ENCODE assay signal across 12 mouse cellular contexts in genomic region chr2:158273646-158274045, GRCm38 (mm10). TPM values are rescaled to one million over a fixed set of nuclear protein-coding genes. Genes with fewer than 3 reads are reported as not detected.
DNase-seq lines count a peak whose midpoint lies in the region; ATAC-seq lines count a peak whose summit lies in the region.
"Had no signal": no experiment of that assay in that cellular context is flagged by ENCODE, and none has a peak within 500 bp of the region (broad histone marks: within the 10 kb centered on the region; RNA-seq: fewer than 3 reads in every experiment).

No protein-coding gene starts in this region.

- H3K9me3 ChIP-seq in neural tube, embryonic 13.5 days, result no peaks in the 10 kb centered on the region
- no peaks in the 10 kb centered on the region for H3K9me3 ChIP-seq in midbrain, embryonic 14.5 days (ENCODE audit: control insufficient read depth, low read length)
- H3K9me3 ChIP-seq: heart, embryonic 15.5 days had no signal

- no peak overlapping the region for H3K4me3 ChIP-seq in neural tube, embryonic 13.5 days
- H3K4me3 ChIP-seq in midbrain, embryonic 14.5 days (replicated peaks; ENCODE audit: low read depth, low read length), result no peak overlapping the region
- H3K4me3 ChIP-seq: heart, embryonic 15.5 days had no signal

- H3K27ac ChIP-seq in neural tube, embryonic 13.5 days (replicated peaks), result peak overlapping the region; percentile 70
- no peak overlapping the region for H3K27ac ChIP-seq in midbrain, embryonic 14.5 days (replicated peaks; ENCODE audit: low read depth, low read length)
- H3K27ac ChIP-seq: heart, embryonic 15.5 days had no signal

- WGBS in neural tube, embryonic 13.5 days, result 28% methylated on average over 2 of the region's 2 CpGs
- 29% methylated on average over 2 of the region's 2 CpGs for WGBS in midbrain, embryonic 14.5 days

- peak; percentile 20 for DNase-seq in CD4-positive, CD25-positive, alpha-beta regulatory T cell, adult 2 months (ENCODE audit: low read depth, low spot score)
- DNase-seq in neural tube, embryonic 10.5 days (ENCODE audit: extremely low spot score, low spot score), result no peak
- DNase-seq in midbrain, embryonic 14.5 days, result peak; percentile 33
- DNase-seq in frontal cortex, postnatal 25 days (ENCODE audit: low spot score in 2 of 2), result no peak
- no peak for DNase-seq in heart, postnatal 25 days (ENCODE audit: low spot score)

- H3K36me3 ChIP-seq in neural tube, embryonic 13.5 days, result no peaks in the 10 kb centered on the region
- H3K36me3 ChIP-seq in midbrain, embryonic 14.5 days (ENCODE audit: control insufficient read depth, insufficient read depth, low read length), result no peaks in the 10 kb centered on the region
- H3K36me3 ChIP-seq: heart, embryonic 15.5 days had no signal

- peaks cover 10% of the 10 kb centered on the region for H3K4me1 ChIP-seq in neural tube, embryonic 13.5 days (replicated peaks)
- H3K4me1 ChIP-seq in midbrain, embryonic 14.5 days (ENCODE audit: control insufficient read depth, insufficient read depth, low read length), result no peaks in the 10 kb centered on the region
- H3K4me1 ChIP-seq: heart, embryonic 15.5 days had no signal

- no peak overlapping the region for H3K4me2 ChIP-seq in neural tube, embryonic 13.5 days
- H3K4me2 ChIP-seq in midbrain, embryonic 14.5 days (ENCODE audit: low read length), result no peak overlapping the region
- H3K4me2 ChIP-seq: heart, embryonic 15.5 days had no signal

- intact Hi-C loops in heart, postnatal 25 days (cut with DNase I), result no loop called here

- no peak overlapping the region for H3K9ac ChIP-seq in neural tube, embryonic 13.5 days
- H3K9ac ChIP-seq in midbrain, embryonic 14.5 days (replicated peaks; ENCODE audit: low read length), result no peak overlapping the region
- H3K9ac ChIP-seq: heart, embryonic 15.5 days had no signal

- H3K27me3 ChIP-seq in neural tube, embryonic 13.5 days, result no peaks in the 10 kb centered on the region
- no peaks in the 10 kb centered on the region for H3K27me3 ChIP-seq in midbrain, embryonic 14.5 days (ENCODE audit: control insufficient read depth, insufficient read depth, low read length)
- H3K27me3 ChIP-seq: heart, embryonic 15.5 days; Patski had no signal

- no peak for ATAC-seq in CD4-positive, CD25-positive, alpha-beta regulatory T cell, adult 4 months
- ATAC-seq in neural tube, embryonic 13.5 days (ENCODE audit: low read depth), result no peak
- no peak for ATAC-seq in midbrain, embryonic 14.5 days (ENCODE audit: low FRiP score, low TSS enrichment)
- ATAC-seq in activated CD4-positive, CD25-positive, alpha-beta regulatory T cell, adult 4 months, result no peak
- ATAC-seq: Patski had no signal

RNA-seq across cellular contexts. Expression of gene Bpi, which starts 15.8 kb away (rescaled TPM):
- not detected for polyA plus RNA-seq in CD4-positive, CD25-positive, alpha-beta regulatory T cell, adult 4 months (2017; shearing (Covaris generic))
- polyA plus RNA-seq in neural tube, embryonic 13.5 days (2015; fragmentation: Nextera tagmentation; extraction: Ambion mirVana), result not detected in 2 replicates
- not detected in 2 replicates for polyA plus RNA-seq in midbrain, embryonic 14.5 days (2014; fragmentation: Nextera tagmentation; extraction: Ambion mirVana)
- not detected for polyA plus RNA-seq in activated CD4-positive, CD25-positive, alpha-beta regulatory T cell, adult 4 months (2017; shearing (Covaris generic))
- total RNA-seq in heart, postnatal 25 days (2021), result not detected
- total RNA-seq: megakaryocyte, adult 5-6 weeks had no signal
- polyA plus RNA-seq: heart, embryonic 15.5 days; urinary bladder, adult 2 months had no signal

RNA-seq across cellular contexts. Expression of gene Lbp, which starts 32.6 kb away (rescaled TPM):
- 1 to 10 TPM in 1 of 2 experiments, not detected in 1; 1.3 TPM for polyA plus RNA-seq in CD4-positive, CD25-positive, alpha-beta regulatory T cell, adult 4 months (2017; shearing (Covaris generic))
- polyA plus RNA-seq in neural tube, embryonic 13.5 days (2015; fragmentation: Nextera tagmentation; extraction: Ambion mirVana), result 5.2 and 5.3 TPM in 2 replicates
- polyA plus RNA-seq in midbrain, embryonic 14.5 days (2014; fragmentation: Nextera tagmentation; extraction: Ambion mirVana), result 1.2 and 2.2 TPM in 2 replicates
- under 1 TPM; 0.37 to 0.41 TPM for polyA plus RNA-seq in activated CD4-positive, CD25-positive, alpha-beta regulatory T cell, adult 4 months (2017; shearing (Covaris generic))
- 1 to 10 TPM; 5.4 to 6.4 TPM for total RNA-seq in heart, postnatal 25 days (2021)

RNA-seq across cellular contexts. Expression of gene D630003M21Rik, which starts 44.6 kb away (rescaled TPM):
- not detected for polyA plus RNA-seq in CD4-positive, CD25-positive, alpha-beta regulatory T cell, adult 4 months (2017; shearing (Covaris generic))
- polyA plus RNA-seq in neural tube, embryonic 13.5 days (2015; fragmentation: Nextera tagmentation; extraction: Ambion mirVana), result 2.6 and 3.0 TPM in 2 replicates
- polyA plus RNA-seq in midbrain, embryonic 14.5 days (2014; fragmentation: Nextera tagmentation; extraction: Ambion mirVana), result 0.97 and 1.4 TPM in 2 replicates
- polyA plus RNA-seq in activated CD4-positive, CD25-positive, alpha-beta regulatory T cell, adult 4 months (2017; shearing (Covaris generic)), result not detected
- 1 to 10 TPM; 6.3 to 8.0 TPM for total RNA-seq in heart, postnatal 25 days (2021)
- total RNA-seq: megakaryocyte, adult 5-6 weeks had no signal

Comparison
In these comparisons a context has a peak if more than half of its experiments do, and no peak if none do; other contexts are left out.
1. DNase-seq: peak in CD4-positive, CD25-positive, alpha-beta regulatory T cell, adult 2 months (single experiment) and midbrain, embryonic 14.5 days (single experiment); none in neural tube, embryonic 10.5 days (single experiment), frontal cortex, postnatal 25 days (0 of 2) and heart, postnatal 25 days (single experiment).